Mouse (Mus musculus) midbrain, embryonic 15.5 days (tissue): Measurements from ENCODE around the gene Gadd45b. TPM values are rescaled to one million over a fixed set of nuclear protein-coding genes. Genes with fewer than 3 reads are reported as not detected.

Source experiments
- ATAC-seq: fragments of 200-750 bp; cut with Nextera tagmentation; replicated peaks from 2 replicates; pipeline ENCODE4 v1.8.0; 2017; ENCODE audit warnings: moderate TSS enrichment
- H3K27ac ChIP-seq: fragments of 300-500 bp; sonication (generic); 2 replicates; pipeline ENCODE4 v1.5.1; 2015; ENCODE audit warnings: mild to moderate bottlenecking, inconsistent platforms
- H3K27me3 ChIP-seq: fragments of 300-500 bp; sonication (generic); replicated peaks from 2 replicates; pipeline ENCODE4 v1.6.1; 2015; ENCODE audit warnings: inconsistent platforms
- H3K36me3 ChIP-seq: fragments of 300-500 bp; sonication (generic); replicated peaks from 2 replicates; pipeline ENCODE4 v1.6.1; 2015; ENCODE audit warnings: inconsistent platforms
- H3K4me1 ChIP-seq: fragments of 300-500 bp; sonication (generic); 2 replicates; pipeline ENCODE4 v1.6.1; 2015; ENCODE audit warnings: inconsistent platforms
- H3K4me2 ChIP-seq: fragments of 300-500 bp; sonication (generic); 2 replicates; pipeline ENCODE4 v1.6.1; 2015; ENCODE audit warnings: inconsistent platforms, mild to moderate bottlenecking, moderate library complexity
- H3K4me3 ChIP-seq: fragments of 300-500 bp; sonication (generic); 2 replicates; pipeline ENCODE4 v1.5.1; 2015; ENCODE audit warnings: mild to moderate bottlenecking, inconsistent platforms
- H3K9ac ChIP-seq: fragments of 300-500 bp; sonication (generic); 2 replicates; pipeline ENCODE4 v1.6.1; 2015; ENCODE audit warnings: mild to moderate bottlenecking, inconsistent platforms
- H3K9me3 ChIP-seq: fragments of 300-500 bp; sonication (generic); 2 replicates; pipeline ENCODE4 v1.6.1; 2016; ENCODE audit warnings: inconsistent platforms
- WGBS: fragments of 180-500 bp; shearing (Covaris S2); methylation state at CpG from one replicate; pipeline ENCODE4 v1.1.7; 2015; ENCODE audit warnings: mixed read lengths; 5-methylcytosine and 5-hydroxymethylcytosine counted together
- polyA plus RNA-seq: library from polyadenylated mRNA; unstranded; fragments of >200 nt; fragmentation: Nextera tagmentation; extraction: Ambion mirVana; gene quantifications from 2 replicates; pipeline ENCODE4 v1.2.1, GENCODE M21; 2015

Gadd45b gene
- polyA plus RNA-seq, 1 experiment from 2014 or later = 5.5 TPM

DNA sequence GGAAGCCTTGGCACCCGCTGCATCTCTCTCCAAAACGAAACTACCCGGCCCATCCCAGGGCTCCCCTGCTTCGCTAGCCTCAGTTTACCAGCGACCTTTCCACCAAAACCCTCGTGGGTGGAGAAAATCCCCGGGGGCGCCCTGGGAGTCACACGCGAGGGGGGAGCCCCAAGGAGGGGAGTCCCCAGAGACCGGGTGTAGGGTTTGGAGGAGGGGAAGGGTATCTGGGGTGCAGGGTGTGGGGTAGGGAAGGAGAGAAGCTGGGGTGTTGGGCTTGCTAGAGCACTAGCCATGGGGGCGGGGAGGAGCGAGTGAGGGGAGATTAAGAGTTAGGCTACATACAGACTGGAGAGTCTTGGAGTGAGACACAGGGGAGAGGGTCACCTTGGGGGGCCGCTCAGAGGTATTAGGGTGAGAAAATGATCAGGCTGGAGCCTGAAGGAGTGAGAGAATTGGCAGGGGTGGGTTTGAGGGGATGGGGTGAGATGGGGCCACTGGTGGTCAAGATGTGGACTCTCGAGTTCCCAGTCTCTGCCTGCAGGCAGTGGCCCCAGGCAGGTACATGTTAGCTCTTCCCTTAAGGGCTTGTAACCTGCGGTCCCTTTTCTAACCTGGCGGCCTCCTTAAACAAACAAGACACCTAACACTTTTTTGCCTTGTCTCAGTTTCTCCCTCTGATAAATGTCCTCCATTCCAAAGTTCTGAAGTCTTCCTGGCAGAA is 3.0 kb downstream of the Gadd45b start:
- ATAC-seq = no peak
- Histone ChIP-seq H3K36me3 (no peaks in the 10 kb centered on the region), H3K4me1 (peaks cover 73% of the 10 kb centered on the region), H3K27me3 (peaks cover 67% of the 10 kb centered on the region), H3K9me3 (no peaks in the 10 kb centered on the region), H3K9ac (no peak overlapping the region), H3K27ac (no peak overlapping the region), H3K4me2 (peak overlapping the region; percentile 90), H3K4me3 (no peak overlapping the region)
- WGBS = 2% methylated on average over 17 of the region's 17 CpGs

DNA sequence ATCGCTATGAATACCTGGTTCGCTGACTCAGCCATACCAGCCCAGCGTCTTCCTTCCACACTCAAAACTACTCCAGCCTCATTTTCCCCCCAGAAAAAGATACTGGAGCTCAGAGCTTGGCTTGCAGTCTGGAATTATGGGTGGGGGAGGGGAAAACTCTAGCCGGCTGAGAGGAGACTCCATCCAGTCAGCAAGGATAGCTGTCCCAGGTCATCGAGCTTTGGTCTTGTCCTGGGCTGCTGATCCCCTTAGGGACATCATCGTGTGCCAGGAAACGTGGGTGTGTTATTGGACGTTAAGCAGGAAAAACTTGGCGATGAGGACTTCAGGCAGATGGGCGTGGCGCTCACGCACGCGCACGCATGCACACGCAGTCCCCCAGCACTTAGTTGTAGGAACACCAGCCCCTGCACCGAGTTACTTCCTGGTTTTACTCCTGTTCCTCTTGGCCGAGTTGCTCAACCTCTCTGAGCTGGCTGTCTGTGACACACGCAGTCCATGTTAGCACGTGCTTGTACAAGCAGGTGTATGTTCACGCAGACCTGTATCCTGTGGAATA is 3.6 kb downstream of the Gadd45b start:
- 3% methylated on average over 21 of the region's 21 CpGs for WGBS
- Histone ChIP-seq H3K4me2 (peak overlapping the region; percentile 33), H3K9me3 (no peaks in the 10 kb centered on the region), H3K4me1 (peaks cover 77% of the 10 kb centered on the region), H3K36me3 (no peaks in the 10 kb centered on the region), H3K9ac (no peak overlapping the region), H3K4me3 (no peak overlapping the region), H3K27me3 (peaks cover 73% of the 10 kb centered on the region), H3K27ac (no peak overlapping the region)
- ATAC-seq = no peak

DNA sequence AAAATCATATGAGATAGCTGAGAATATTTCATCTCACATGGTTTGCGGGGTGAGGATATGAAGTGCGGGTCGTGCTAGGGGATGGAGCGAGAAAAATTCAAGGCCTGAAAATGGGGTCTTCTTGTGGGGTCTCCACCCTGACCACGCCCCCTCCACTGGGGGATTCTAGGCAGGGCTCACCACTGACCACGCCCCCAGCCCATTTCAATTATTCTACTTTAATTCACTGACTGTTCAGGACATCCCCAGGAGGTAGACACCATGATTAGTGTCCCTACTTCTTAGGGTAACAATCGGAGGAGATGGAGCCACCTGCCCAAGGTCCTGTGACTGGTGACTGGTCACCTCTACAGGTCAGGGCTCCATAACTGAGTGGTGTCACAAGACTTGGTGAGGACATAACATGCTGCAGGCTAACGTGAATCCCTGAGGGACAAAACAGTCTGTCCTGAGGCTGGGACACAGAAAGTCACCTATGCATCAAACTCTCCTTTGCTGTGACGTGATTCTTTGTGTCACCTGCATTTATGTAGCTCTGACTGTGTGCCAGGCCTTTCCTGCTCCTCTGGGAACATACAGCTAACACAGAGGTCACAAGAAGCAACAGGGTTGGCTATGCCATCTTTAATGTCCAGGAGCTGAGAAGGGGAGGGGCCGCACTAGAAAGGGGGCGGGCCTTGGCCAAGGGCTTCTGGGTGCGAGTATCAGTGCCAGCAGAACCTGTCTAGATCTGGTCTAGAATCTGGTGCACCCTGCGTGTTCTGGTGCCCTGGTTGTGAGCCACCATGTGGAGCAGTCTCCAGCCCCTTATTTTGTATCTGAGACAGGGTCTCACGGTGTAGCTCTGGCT is 4.5 kb downstream of the Gadd45b start:
- Histone ChIP-seq H3K27ac (no peak overlapping the region), H3K9me3 (no peaks in the 10 kb centered on the region), H3K4me2 (no peak overlapping the region), H3K4me3 (no peak overlapping the region), H3K36me3 (no peaks in the 10 kb centered on the region), H3K9ac (no peak overlapping the region), H3K4me1 (peaks cover 75% of the 10 kb centered on the region), H3K27me3 (peaks cover 73% of the 10 kb centered on the region)
- 36% methylated on average over 14 of the region's 14 CpGs for WGBS
- ATAC-seq = no peak

- Histone ChIP-seq H3K27me3 (peaks cover 73% of the 10 kb centered on the region), H3K4me3 (no peak overlapping the region), H3K4me2 (no peak overlapping the region), H3K27ac (no peak overlapping the region), H3K4me1 (peaks cover 77% of the 10 kb centered on the region), H3K9ac (no peak overlapping the region), H3K36me3 (no peaks in the 10 kb centered on the region), H3K9me3 (no peaks in the 10 kb centered on the region)
- ATAC-seq = no peak
- 8% methylated on average over 3 of the region's 3 CpGs for WGBS
Measured at GRCm38 (mm10) chr10:80935241-80935640, 5.4 kb downstream of the Gadd45b start.

- ATAC-seq = no peak
- peak overlapping the region; percentile 47 for H3K4me2 ChIP-seq
- H3K4me1 ChIP-seq = peaks cover 77% of the 10 kb centered on the region
- no peaks in the 10 kb centered on the region for H3K9me3 ChIP-seq
- no peak overlapping the region for H3K4me3 ChIP-seq
- H3K36me3 ChIP-seq = no peaks in the 10 kb centered on the region
- H3K27ac ChIP-seq = no peak overlapping the region; the same call in 1 of the 2 replicates
- no peak overlapping the region for H3K9ac ChIP-seq
- 2% methylated on average over 17 of the region's 17 CpGs for WGBS
- peaks cover 76% of the 10 kb centered on the region for H3K27me3 ChIP-seq
Measured at GRCm38 (mm10) chr10:80935698-80936097, 5.8 kb downstream of the Gadd45b start.

DNA sequence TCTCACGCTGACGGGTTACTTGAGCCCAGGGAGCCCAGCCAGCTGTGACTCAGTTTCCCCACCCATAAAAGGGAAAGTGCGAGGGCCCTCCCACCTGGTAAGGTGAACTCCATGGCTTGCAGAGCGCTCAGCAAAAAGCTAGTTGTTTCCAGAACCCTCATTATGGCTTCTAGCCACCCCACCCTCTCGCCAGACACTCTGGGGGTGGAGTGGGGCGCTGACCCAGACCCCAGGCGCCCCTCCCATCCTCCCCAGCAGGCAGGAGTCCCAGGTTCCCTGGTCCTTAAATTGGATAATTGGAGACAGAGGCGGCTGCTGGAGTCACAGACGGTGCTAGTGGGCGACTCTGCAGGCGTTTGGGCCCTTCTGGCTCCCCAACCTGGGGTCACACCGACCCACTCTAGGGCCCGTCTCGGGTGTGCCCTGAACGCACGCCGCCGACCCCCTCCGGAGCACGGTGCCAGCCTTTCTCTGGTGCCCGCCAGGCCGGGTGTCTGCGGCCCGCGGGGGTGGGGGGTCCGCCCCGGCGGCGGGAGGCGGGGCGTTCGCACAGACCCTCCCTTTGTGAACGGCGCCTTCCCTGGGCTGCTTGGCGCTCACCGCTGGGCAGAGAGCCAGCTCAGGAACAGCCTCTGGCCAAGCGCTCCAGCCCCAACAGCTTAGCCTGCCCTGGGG is 6.4 kb downstream of the Gadd45b start:
- WGBS = 2% methylated on average over 37 of the region's 37 CpGs
- peak; percentile 28; the same call in 1 of the 2 replicates for ATAC-seq
- Histone ChIP-seq H3K4me2 (peak overlapping the region; percentile 47), H3K27ac (peak overlapping the region; percentile 34), H3K9me3 (no peaks in the 10 kb centered on the region), H3K9ac (no peak overlapping the region), H3K27me3 (peaks cover 71% of the 10 kb centered on the region), H3K4me1 (peaks cover 72% of the 10 kb centered on the region), H3K4me3 (peak overlapping the region; percentile 20), H3K36me3 (no peaks in the 10 kb centered on the region)

- peak overlapping the region; percentile 47; the same call in 1 of the 2 replicates for H3K4me2 ChIP-seq
- H3K4me1 ChIP-seq = peaks cover 67% of the 10 kb centered on the region
- no peak overlapping the region for H3K9ac ChIP-seq
- no peak for ATAC-seq
- H3K27me3 ChIP-seq = peaks cover 66% of the 10 kb centered on the region
- H3K27ac ChIP-seq = no peak overlapping the region
- H3K9me3 ChIP-seq = no peaks in the 10 kb centered on the region
- H3K4me3 ChIP-seq = no peak overlapping the region
- 14% methylated on average over 6 of the region's 6 CpGs for WGBS
- no peaks in the 10 kb centered on the region for H3K36me3 ChIP-seq
Measured at GRCm38 (mm10) chr10:80936810-80937164, 6.9 kb downstream of the Gadd45b start.

- Histone ChIP-seq H3K9ac (no peak overlapping the region), H3K36me3 (no peaks in the 10 kb centered on the region), H3K4me2 (no peak overlapping the region), H3K27me3 (peaks cover 59% of the 10 kb centered on the region), H3K27ac (no peak overlapping the region), H3K4me3 (no peak overlapping the region), H3K9me3 (no peaks in the 10 kb centered on the region), H3K4me1 (peaks cover 59% of the 10 kb centered on the region)
- 26% methylated on average over 8 of the region's 8 CpGs for WGBS
- no peak for ATAC-seq
Measured at GRCm38 (mm10) chr10:80937646-80938045, 7.8 kb downstream of the Gadd45b start.

DNA sequence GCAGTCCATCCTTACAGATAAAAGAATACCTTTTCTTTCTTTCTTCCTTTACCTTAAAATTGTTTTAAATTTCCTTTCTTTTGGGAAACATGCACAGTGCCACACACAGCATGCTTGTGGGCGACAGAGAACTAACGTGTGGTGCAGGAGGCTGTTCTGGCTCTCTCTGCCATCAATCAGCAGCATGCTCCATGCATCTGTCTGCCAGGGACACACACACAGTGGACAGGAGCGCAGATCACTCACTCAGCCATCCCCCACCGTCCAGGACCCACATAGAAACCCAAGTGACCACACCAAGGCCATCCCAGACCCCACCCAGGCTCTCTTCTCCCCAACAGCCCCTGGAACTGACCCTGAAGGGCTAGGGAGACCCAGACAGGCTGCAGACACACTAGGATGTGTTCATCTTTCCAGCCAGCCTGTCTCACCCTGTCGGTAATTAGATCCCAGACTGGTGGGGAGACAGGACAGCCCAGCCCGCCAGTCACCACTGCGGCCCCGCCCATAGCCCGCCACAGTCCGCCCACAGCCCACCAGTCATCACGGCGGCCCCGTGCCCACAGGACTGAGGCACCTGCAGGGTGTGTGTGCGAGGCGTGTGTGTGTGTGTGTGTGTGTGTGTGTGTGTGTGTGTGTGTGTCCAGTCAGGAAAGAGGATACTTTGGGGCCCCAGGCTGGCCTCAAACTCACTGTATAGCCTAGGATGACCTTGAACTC is 9.1 kb downstream of the Gadd45b start:
- H3K27me3 ChIP-seq = peaks cover 46% of the 10 kb centered on the region
- WGBS = 16% methylated on average over 15 of the region's 15 CpGs
- H3K4me1 ChIP-seq = peaks cover 49% of the 10 kb centered on the region
- ATAC-seq = peak; percentile 48
- peak overlapping the region; percentile 69 for H3K27ac ChIP-seq
- H3K4me3 ChIP-seq = peak overlapping the region; percentile 41
- H3K4me2 ChIP-seq = peak overlapping the region; percentile 85
- H3K36me3 ChIP-seq = no peaks in the 10 kb centered on the region
- H3K9ac ChIP-seq = peak overlapping the region; percentile 44; the same call in 1 of the 2 replicates
- H3K9me3 ChIP-seq = no peaks in the 10 kb centered on the region

DNA sequence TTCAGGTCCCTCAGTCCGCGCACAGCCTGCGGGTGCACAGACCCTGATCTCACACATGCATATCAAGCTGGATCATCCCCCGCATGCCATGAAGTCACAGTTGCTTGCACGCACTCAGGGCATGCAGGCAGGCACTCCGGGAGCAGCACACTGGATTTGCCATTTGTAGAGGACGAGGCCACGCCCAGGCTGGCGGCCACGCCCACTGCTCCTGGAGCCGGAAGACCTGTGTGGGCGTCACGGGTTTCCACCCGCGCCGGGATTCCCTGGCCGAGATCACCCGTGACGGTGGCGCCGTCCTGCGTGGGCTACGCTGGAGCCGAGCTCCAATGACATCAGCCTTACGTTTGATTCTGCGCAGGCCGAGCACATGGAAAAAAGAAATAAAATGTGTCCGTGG is 9.8 kb downstream of the Gadd45b start:
- ATAC-seq = peak; percentile 52
- 3% methylated on average over 28 of the region's 28 CpGs for WGBS
- Histone ChIP-seq H3K4me3 (peak overlapping the region; percentile 41), H3K4me1 (peaks cover 49% of the 10 kb centered on the region), H3K9ac (peak overlapping the region; percentile 44; the same call in 1 of the 2 replicates), H3K27me3 (peaks cover 39% of the 10 kb centered on the region), H3K27ac (peak overlapping the region; percentile 69), H3K9me3 (no peaks in the 10 kb centered on the region), H3K4me2 (peak overlapping the region; percentile 85), H3K36me3 (no peaks in the 10 kb centered on the region)

GRCm38 (mm10) chr10:80940320-80940987 is 10.6 kb downstream of the Gadd45b start:
- no peaks in the 10 kb centered on the region for H3K36me3 ChIP-seq
- 54% methylated on average over 8 of the region's 8 CpGs for WGBS
- peak overlapping the region; percentile 85 for H3K4me2 ChIP-seq
- no peak for ATAC-seq
- peaks cover 34% of the 10 kb centered on the region for H3K27me3 ChIP-seq
- H3K9me3 ChIP-seq = no peaks in the 10 kb centered on the region
- H3K4me1 ChIP-seq = peaks cover 48% of the 10 kb centered on the region
- peak overlapping the region; percentile 44; the same call in 1 of the 2 replicates for H3K9ac ChIP-seq
- H3K27ac ChIP-seq = peak overlapping the region; percentile 69
- H3K4me3 ChIP-seq = peak overlapping the region; percentile 41
